Mouse (Mus musculus) midbrain, postnatal 0 days (tissue): ENCODE results near the gene Olfr509. TPM values are rescaled to one million over a fixed set of nuclear protein-coding genes. Genes with fewer than 3 reads are reported as not detected.

Experiments
- ATAC-seq: fragments of 200-750 bp; cut with Nextera tagmentation; 2 replicates; pipeline ENCODE4 v1.8.0; 2017; ENCODE audit warnings: moderate number of reproducible peaks, mild to moderate bottlenecking, moderate TSS enrichment, moderate library complexity; ENCODE audit not compliant: low FRiP score
- DNase-seq: peaks from one replicate; pipeline ENCODE4 v3.0.0-alpha.2; 2015; ENCODE audit warnings: low spot score
- H3K27ac ChIP-seq: fragments of 300-500 bp; sonication (generic); 2 replicates; pipeline ENCODE4 v1.5.1; 2014; ENCODE audit warnings: low read depth, mild to moderate bottlenecking, low read length, mixed read lengths
- H3K27me3 ChIP-seq: fragments of 300-500 bp; sonication (generic); 2 replicates; pipeline ENCODE4 v1.6.1; 2014; ENCODE audit warnings: low read length, control low read depth, mixed read lengths; ENCODE audit not compliant: insufficient read depth
- H3K36me3 ChIP-seq: fragments of 300-500 bp; sonication (generic); 2 replicates; pipeline ENCODE4 v1.6.1; 2014; ENCODE audit warnings: low read length, control low read depth, mixed read lengths; ENCODE audit not compliant: insufficient read depth
- H3K4me1 ChIP-seq: fragments of 300-500 bp; sonication (generic); 2 replicates; pipeline ENCODE4 v1.6.1; 2014; ENCODE audit warnings: mild to moderate bottlenecking, control low read depth, antibody characterized with exemption, low read length, mixed read lengths; ENCODE audit not compliant: insufficient read depth
- H3K4me2 ChIP-seq: fragments of 300-500 bp; sonication (generic); 2 replicates; pipeline ENCODE4 v1.6.1; 2014; ENCODE audit warnings: low read depth, mild to moderate bottlenecking, low read length, mixed read lengths; ENCODE audit not compliant: poor library complexity, severe bottlenecking
- H3K4me3 ChIP-seq: fragments of 300-500 bp; sonication (generic); 2 replicates; pipeline ENCODE4 v1.5.1; 2014; ENCODE audit warnings: low read depth, mild to moderate bottlenecking, low read length, moderate library complexity
- H3K9ac ChIP-seq: fragments of 300-500 bp; sonication (generic); replicated peaks from 2 replicates; pipeline ENCODE4 v1.6.1; 2014; ENCODE audit warnings: mild to moderate bottlenecking, low read length, moderate library complexity, mixed read lengths; ENCODE audit not compliant: poor library complexity, severe bottlenecking
- H3K9me3 ChIP-seq: fragments of 300-500 bp; sonication (generic); 2 replicates; pipeline ENCODE4 v1.6.1; 2016; ENCODE audit warnings: low read length, control low read depth
- CTCF ChIP-seq: IDR thresholded peaks from 2 replicates; pipeline ENCODE4 v1.5.1; 2016; ENCODE audit warnings: antibody characterized with exemption, mild to moderate bottlenecking
- WGBS: fragments of 180-500 bp; shearing (Covaris S2); extraction: QIAGEN DNeasy Blood & Tissue Kit; methylation state at CpG from one replicate; pipeline ENCODE4 v1.1.7; 2014; 5-methylcytosine and 5-hydroxymethylcytosine counted together
- polyA plus RNA-seq: library from polyadenylated mRNA; unstranded; fragments of >200 nt; fragmentation: Nextera tagmentation; extraction: Ambion mirVana; gene quantifications from 2 replicates; pipeline ENCODE4 v1.2.1, GENCODE M21; 2015
- total RNA-seq: library from RNA; depleted of rRNA; stranded (reverse); fragments of >200 nt; gene quantifications from 2 replicates; pipeline ENCODE4 v1.2.3, GENCODE M21; 2014; rRNA removed

The Olfr509 gene
- total RNA-seq (0.05 TPM in 1 of 2 replicates, not detected in the other), polyA plus RNA-seq (not detected in 2 replicates)

- H3K4me3 ChIP-seq, result no peak within 1 kb of the TSS
- DNase-seq (no peak), ATAC-seq (no peak)
- no peak for TF ChIP-seq CTCF
- H3K4me1 ChIP-seq, result no peaks in the 10 kb centered on the region
- H3K9me3 ChIP-seq, result peaks cover 4% of the 10 kb centered on the region; the same call in 1 of the 2 replicates
- H3K36me3 ChIP-seq, result no peaks in the 10 kb centered on the region
- H3K9ac ChIP-seq, result no peak within 1 kb of the TSS
- no peak within 1 kb of the TSS for H3K27ac ChIP-seq
- H3K27me3 ChIP-seq, result no peaks in the 10 kb centered on the region
- no peak within 1 kb of the TSS for H3K4me2 ChIP-seq
Measured at GRCm38 (mm10) chr7:108651806-108652205, at the start of gene Olfr509. Olfr509 (minus strand) TSS chr7:108651906.

- H3K9me3 ChIP-seq, result 0 out of 2 replicates have a peak, but pooled peaks cover 3% of the 10 kb centered on the region
- ATAC-seq, result no peak
- no peak for TF ChIP-seq CTCF
Measured at GRCm38 (mm10) chr7:108678886-108679285, 27.2 kb upstream of the Olfr509 start.

GRCm38 (mm10) chr7:108671058-108671457 is 19.4 kb upstream of the Olfr509 start:
- TF ChIP-seq CTCF, result no peak
- no peaks in the 10 kb centered on the region for H3K36me3 ChIP-seq
- H3K4me3 ChIP-seq, result no peak overlapping the region
- no peak overlapping the region for H3K4me2 ChIP-seq
- H3K9ac ChIP-seq, result no peak overlapping the region
- H3K27ac ChIP-seq, result no peak overlapping the region
- H3K4me1 ChIP-seq, result no peaks in the 10 kb centered on the region
- no peak for DNase-seq
- H3K27me3 ChIP-seq, result no peaks in the 10 kb centered on the region
- WGBS, result 73% methylated on average over 1 of the region's 1 CpGs
- 0 out of 2 replicates have a peak, but pooled peaks cover 3% of the 10 kb centered on the region for H3K9me3 ChIP-seq
- no peak for ATAC-seq

More at GRCm38 (mm10) chr7:108678886-108679285, 27.2 kb upstream of the Olfr509 start:
- no peak overlapping the region for H3K27ac ChIP-seq
- WGBS, result 88% methylated on average over 4 of the region's 4 CpGs
- H3K4me3 ChIP-seq, result no peak overlapping the region
- no peaks in the 10 kb centered on the region for H3K4me1 ChIP-seq
- H3K4me2 ChIP-seq, result no peak overlapping the region
- H3K9ac ChIP-seq, result no peak overlapping the region
- no peaks in the 10 kb centered on the region for H3K36me3 ChIP-seq
- no peak for DNase-seq
- no peaks in the 10 kb centered on the region for H3K27me3 ChIP-seq

- no peak within 1 kb of the TSS for H3K4me3 ChIP-seq
- no peaks in the 10 kb centered on the region for H3K27me3 ChIP-seq
- H3K9ac ChIP-seq, result no peak within 1 kb of the TSS
- DNase-seq (no peak), ATAC-seq (no peak)
- H3K36me3 ChIP-seq, result no peaks in the 10 kb centered on the region
- TF ChIP-seq CTCF, result no peak
- H3K27ac ChIP-seq, result no peak within 1 kb of the TSS
- no peaks in the 10 kb centered on the region for H3K4me1 ChIP-seq
- no peak within 1 kb of the TSS for H3K4me2 ChIP-seq
- 84% methylated on average over 1 of the region's 1 CpGs for WGBS
- no peaks in the 10 kb centered on the region for H3K9me3 ChIP-seq
Measured at GRCm38 (mm10) chr7:108666118-108666517, 14.4 kb upstream of the Olfr509 start, which contains the start of gene Olfr510. Olfr510 (plus strand) TSS chr7:108666418.

GRCm38 (mm10) chr7:108662419-108662818 is 10.7 kb upstream of the Olfr509 start:
- no peaks in the 10 kb centered on the region for H3K9me3 ChIP-seq
- no peaks in the 10 kb centered on the region for H3K36me3 ChIP-seq
- WGBS, result 85% methylated on average over 3 of the region's 3 CpGs
- no peak overlapping the region for H3K4me2 ChIP-seq
- no peaks in the 10 kb centered on the region for H3K27me3 ChIP-seq
- no peaks in the 10 kb centered on the region for H3K4me1 ChIP-seq
- no peak for DNase-seq
- no peak for TF ChIP-seq CTCF
- no peak overlapping the region for H3K27ac ChIP-seq
- no peak overlapping the region for H3K9ac ChIP-seq
- H3K4me3 ChIP-seq, result no peak overlapping the region
- ATAC-seq, result no peak

GRCm38 (mm10) chr7:108629694-108630093 is 22.0 kb downstream of the Olfr509 start, which contains the start of gene Olfr508:
Olfr508 (plus strand) TSS chr7:108629994.
- Histone ChIP-seq H3K27ac (no peak within 1 kb of the TSS), H3K27me3 (no peaks in the 10 kb centered on the region), H3K36me3 (no peaks in the 10 kb centered on the region), H3K4me2 (no peak within 1 kb of the TSS), H3K9ac (no peak within 1 kb of the TSS), H3K9me3 (no peaks in the 10 kb centered on the region), H3K4me3 (no peak within 1 kb of the TSS), H3K4me1 (no peaks in the 10 kb centered on the region)
- ATAC-seq, result no peak
- DNase-seq, result no peak
- 83% methylated on average over 3 of the region's 3 CpGs for WGBS
- no peak for TF ChIP-seq CTCF
